Comparison of ENCODE assay signal across 8 mouse cellular contexts in the genomic region with DNA sequence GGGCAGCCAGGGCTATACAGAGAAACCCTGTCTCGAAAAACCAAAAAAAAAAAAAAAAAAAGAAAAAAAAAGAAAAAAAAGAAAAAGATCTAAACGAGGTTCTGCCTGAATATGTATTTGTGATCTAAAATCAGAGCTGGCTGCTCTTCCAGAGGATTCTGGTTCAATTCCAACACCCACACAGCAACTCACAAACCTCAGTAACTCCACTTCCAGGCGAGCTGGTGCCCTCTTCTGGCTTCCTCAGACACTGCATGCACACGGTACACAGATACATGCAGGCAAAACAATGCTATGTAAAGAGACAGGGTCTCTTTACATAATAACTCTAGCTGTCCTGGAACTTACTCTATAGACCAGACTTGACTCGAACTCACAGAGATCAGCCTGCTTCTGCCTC.
A peak's percentile ranks its signal among the peaks of the same experiment; 100 is the strongest.
DNase-seq lines count a peak whose midpoint lies in the region; ATAC-seq lines count a peak whose summit lies in the region.

No protein-coding gene starts in this region.

- ATAC-seq in cerebellum, adult (ENCODE audit: insufficient number of reproducible peaks, low FRiP score, low TSS enrichment): no peak

- DNase-seq in cerebellum, postnatal 14 days: peak; percentile 52 to 63
- peak; percentile 22 to 45 for DNase-seq in urinary bladder, postnatal 36 days (ENCODE audit: low spot score in 2 of 2)
- DNase-seq in urinary bladder, postnatal 4 days (ENCODE audit: low spot score in 2 of 2): no peak
- DNase-seq in gastrocnemius, adult 8-10 months (ENCODE audit: low spot score in 2 of 2): peak; percentile 55 to 57
- DNase-seq in layer of hippocampus, postnatal 10 days (ENCODE audit: low spot score in 2 of 2): peak; percentile 76 to 82
- DNase-seq in naive thymus-derived CD4-positive, alpha-beta T cell, adult 2 months (ENCODE audit: low read depth): peak; percentile 74
- DNase-seq in ovary, adult 18-20 months (ENCODE audit: low spot score): no peak

Comparison
In these comparisons a context has a peak if more than half of its experiments do, and no peak if none do; other contexts are left out.
1. DNase-seq: peak in cerebellum, postnatal 14 days (2 of 2), urinary bladder, postnatal 36 days (2 of 2), gastrocnemius, adult 8-10 months (2 of 2), layer of hippocampus, postnatal 10 days (2 of 2) and naive thymus-derived CD4-positive, alpha-beta T cell, adult 2 months (single experiment); none in urinary bladder, postnatal 4 days (0 of 2) and ovary, adult 18-20 months (single experiment).